Mouse (Mus musculus) cerebellum, postnatal 4 days (tissue): ENCODE data around the gene Ndufs2.
A peak's percentile ranks its signal among the peaks of the same experiment; 100 is the strongest.

Experiments
- DNase-seq, 2 experiments: peaks; one replicate each; pipeline ENCODE4 v3.0.0; 2022; ENCODE audit warnings: low spot score in 2 of 2, mixed read lengths in 1 of 2

The Ndufs2 gene

GRCm38 (mm10) chr1:171199532-171199931 is 51.7 kb downstream of the Ndufs2 start:
- no peak for DNase-seq

GRCm38 (mm10) chr1:171195887-171196397 is 55.2 kb downstream of the Ndufs2 start, which contains the start of gene Pcp4l1:
Gene Pcp4l1, minus strand, starts transcription at chr1:171196268.
- DNase-seq: peak in 1 of 2 experiments; percentile 50

- DNase-seq: no peak
These were observed 56.0 kb downstream of the Ndufs2 start for GRCm38 (mm10) chr1:171195046-171195822.

GRCm38 (mm10) chr1:171193911-171194830 is 57.0 kb downstream of the Ndufs2 start:
- no peak for DNase-seq

- no peak for DNase-seq
These were observed 57.9 kb downstream of the Ndufs2 start for GRCm38 (mm10) chr1:171193093-171193840.

- no peak for DNase-seq
These were observed 58.9 kb downstream of the Ndufs2 start for GRCm38 (mm10) chr1:171192283-171192682.

GRCm38 (mm10) chr1:171190832-171191231 is 60.4 kb downstream of the Ndufs2 start:
- DNase-seq: no peak

- no peak for DNase-seq
These were observed 61.6 kb downstream of the Ndufs2 start for GRCm38 (mm10) chr1:171189476-171190114.

GRCm38 (mm10) chr1:171189046-171189445 is 62.1 kb downstream of the Ndufs2 start:
- no peak for DNase-seq

- no peak for DNase-seq
These were observed 63.1 kb downstream of the Ndufs2 start for GRCm38 (mm10) chr1:171187851-171188700.

GRCm38 (mm10) chr1:171185655-171186054 is 65.5 kb downstream of the Ndufs2 start:
- DNase-seq: no peak
